Mouse (Mus musculus) B cell, adult 62 days (primary cell): Measurements from ENCODE around the gene Ccdc113. TPM values are rescaled to one million over a fixed set of nuclear protein-coding genes. Genes with fewer than 3 reads are reported as not detected.

Experiments
- total RNA-seq: library from RNA; stranded (reverse); gene quantifications from 4 replicates; pipeline ENCODE4 v1.2.4, GENCODE M21; 2023

The Ccdc113 gene
- not detected in 4 replicates for total RNA-seq

DNA sequence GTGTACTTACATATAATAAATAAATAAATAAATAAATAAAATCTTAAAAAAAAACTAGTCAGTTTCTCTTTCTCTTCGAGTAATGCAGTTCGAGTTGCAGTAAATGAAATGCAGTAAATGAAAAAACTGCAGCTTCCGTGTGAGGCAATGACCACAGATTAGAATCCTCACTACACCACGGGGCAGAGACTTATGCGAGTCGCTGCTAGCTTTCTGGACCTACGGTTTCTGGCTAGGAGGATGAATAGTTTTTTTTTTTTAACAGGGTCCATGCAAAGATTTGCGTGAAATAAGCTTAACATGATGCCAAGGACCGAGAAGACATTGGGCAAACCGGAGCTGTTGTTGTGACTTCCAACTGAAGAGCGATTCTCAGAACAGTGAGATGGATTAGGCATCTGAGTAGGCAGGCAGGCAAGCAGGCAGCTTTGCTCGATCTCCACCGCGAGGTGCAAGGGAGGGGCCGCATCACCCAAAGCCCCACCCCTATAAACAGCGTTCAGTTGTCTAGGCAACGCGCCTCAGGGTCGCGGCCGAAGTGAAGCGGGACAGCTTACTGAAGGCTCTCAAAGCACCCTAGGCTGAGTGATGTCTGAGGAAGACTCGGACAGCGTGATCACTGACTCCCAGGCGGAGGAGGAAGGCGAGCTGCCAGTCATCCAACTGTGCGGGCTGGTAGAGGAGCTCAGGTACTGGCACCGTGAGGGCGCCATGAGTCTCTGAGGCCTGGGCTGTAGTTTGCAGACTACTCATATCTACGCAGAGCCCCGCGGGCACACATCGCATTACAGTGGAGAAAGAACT lies at the start of gene Ccdc113:
TSS of gene Ccdc113 (plus strand) at position 502 of the 804 bp plus-strand sequence.

DNA sequence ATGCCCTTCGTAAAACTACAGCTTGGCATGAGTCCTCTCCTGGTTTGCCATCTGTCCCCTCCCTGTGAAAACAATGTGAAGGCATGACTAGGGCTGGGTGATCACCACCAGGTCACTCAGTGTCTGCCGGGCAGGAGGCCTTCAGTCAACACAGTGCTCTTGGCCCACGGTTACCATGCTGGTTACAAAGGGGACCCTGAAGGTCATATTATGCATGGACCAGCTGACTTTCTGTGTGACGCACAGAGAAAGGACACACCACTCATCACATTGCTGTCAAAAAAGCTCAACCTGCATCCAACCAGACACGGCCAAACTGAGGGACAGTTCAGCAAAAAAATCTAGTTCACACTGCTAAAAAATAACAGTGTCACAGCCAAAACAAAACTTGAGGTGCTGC lies 43.9 kb upstream of the Ccdc113 start, which contains the start of gene Csnk2a2:
TSS of gene Csnk2a2 (minus strand) at position 34 of the 400 bp plus-strand sequence.

DNA sequence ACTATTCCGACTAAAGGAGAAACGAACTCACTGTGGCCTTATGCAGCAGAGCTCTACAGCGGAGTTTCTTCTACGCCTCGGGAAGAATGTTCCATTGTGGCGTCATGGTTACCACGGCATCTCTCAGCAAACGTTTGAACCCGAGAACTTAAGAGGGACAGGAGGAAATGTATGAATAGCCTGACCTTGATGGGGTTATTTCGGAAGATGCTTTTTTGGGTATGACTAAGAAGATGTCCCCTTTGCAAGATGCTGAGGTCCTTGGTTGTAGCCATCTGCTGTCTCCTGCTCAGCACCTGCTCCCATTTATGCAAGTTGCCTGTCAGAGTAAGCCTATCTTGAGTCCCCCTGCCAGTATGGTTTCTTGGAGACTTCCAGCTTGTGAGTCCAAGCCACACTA lies 42.4 kb downstream of the Ccdc113 start, which contains the start of gene Prss54:
TSS of gene Prss54 (minus strand) at position 101 of the 400 bp plus-strand sequence.

Other genes starting within 250 kb of the Ccdc113 start
- gene Cngb1, start 227.5 kb upstream of the Ccdc113 start, total RNA-seq, result 0.36 TPM in 1 of 4 replicates, not detected in the others
- gene Tepp, start 223.5 kb upstream of the Ccdc113 start, total RNA-seq, result not detected in 4 replicates
- 23.1 to 25.3 TPM (median 24.5 TPM) in 4 replicates for gene Zfp319, start 202.1 kb upstream of the Ccdc113 start, total RNA-seq
- gene Usb1, start 201.8 kb upstream of the Ccdc113 start, total RNA-seq, result 51.5 to 57.0 TPM (median 55.2 TPM) in 4 replicates
- gene Mmp15, start 181.8 kb upstream of the Ccdc113 start, total RNA-seq, result 0.12 TPM in 1 of 4 replicates, not detected in the others
- gene Cfap20, start 99.2 kb upstream of the Ccdc113 start, total RNA-seq, result 133 to 149 TPM (median 143 TPM) in 4 replicates
- 74.0 to 86.5 TPM (median 80.2 TPM) in 4 replicates for gene Csnk2a2, start 44.0 kb upstream of the Ccdc113 start, total RNA-seq
- gene Prss54, start 42.3 kb downstream of the Ccdc113 start, total RNA-seq, result not detected in 4 replicates
- 3.7 to 4.7 TPM (median 4.2 TPM) in 4 replicates for gene Gins3, start 99.4 kb downstream of the Ccdc113 start, total RNA-seq
- not detected in 4 replicates for gene Ndrg4, start 142.9 kb downstream of the Ccdc113 start, total RNA-seq
- gene Setd6, start 181.8 kb downstream of the Ccdc113 start, total RNA-seq, result 24.9 to 34.1 TPM (median 27.5 TPM) in 4 replicates